Mouse (Mus musculus): ENCODE measurements around the gene Aff2.

The Aff2 gene

GRCm38 (mm10) chrX:69744962-69745597 is 385.0 kb downstream of the Aff2 start:
- DNase-seq (ENCODE audit: low spot score in 2 of 2), result no peak

- no peak for DNase-seq (ENCODE audit: low spot score in 2 of 2)
These were observed 441.9 kb downstream of the Aff2 start for GRCm38 (mm10) chrX:69801890-69802439.

- DNase-seq (ENCODE audit: low spot score in 2 of 2), result no peak
These were observed 442.4 kb downstream of the Aff2 start for GRCm38 (mm10) chrX:69802481-69802880.

GRCm38 (mm10) chrX:69811798-69812197 is 451.7 kb downstream of the Aff2 start:
- DNase-seq (ENCODE audit: low spot score in 2 of 2), result no peak

GRCm38 (mm10) chrX:69815054-69815453 is 455.0 kb downstream of the Aff2 start:
- no peak for DNase-seq (ENCODE audit: low spot score in 2 of 2)

GRCm38 (mm10) chrX:69817679-69818078 is 457.6 kb downstream of the Aff2 start:
- DNase-seq (ENCODE audit: low spot score in 2 of 2), result no peak

- DNase-seq (ENCODE audit: low spot score in 2 of 2), result no peak
These were observed 458.1 kb downstream of the Aff2 start for GRCm38 (mm10) chrX:69818188-69818587.

- no peak for DNase-seq (ENCODE audit: low spot score in 2 of 2)
These were observed 507.5 kb downstream of the Aff2 start for GRCm38 (mm10) chrX:69867601-69868000.

GRCm38 (mm10) chrX:69891713-69892112 is 531.6 kb downstream of the Aff2 start:
- DNase-seq (ENCODE audit: low spot score in 2 of 2), result no peak
